Mouse (Mus musculus) layer of hippocampus, adult 2 months (tissue): Measurements from ENCODE around the gene Efcab14. TPM values are rescaled to one million over a fixed set of nuclear protein-coding genes. Genes with fewer than 3 reads are reported as not detected.

Experiments used
- DNase-seq, 2 experiments: peaks; one replicate each; pipeline ENCODE4 v3.0.0; 2022; ENCODE audit warnings: low spot score in 2 of 2
- H3K27ac ChIP-seq: fragments of 200-600 bp; 2 replicates; pipeline ENCODE4 v1.8.1; 2022
- H3K4me3 ChIP-seq: fragments of 200-600 bp; 2 replicates; pipeline ENCODE4 v1.8.1; 2022; ENCODE audit warnings: mild to moderate bottlenecking
- CTCF ChIP-seq: fragments of 200-600 bp; conservative IDR thresholded peaks from 2 replicates; pipeline ENCODE4 v1.8.1; 2022; ENCODE audit warnings: antibody characterized with exemption, mild to moderate bottlenecking, moderate library complexity
- total RNA-seq, 2 experiments: library from RNA; stranded (reverse); gene quantifications; 2 replicates each; pipeline ENCODE4 v1.2.3; 2021

Gene Efcab14
- total RNA-seq, 2 experiments from 2014 or later: 47.7 to 53.0 TPM

- Histone ChIP-seq H3K27ac (peak overlapping the region; percentile 84), H3K4me3 (peak overlapping the region; percentile 85)
- DNase-seq: no peak
- no peak for TF ChIP-seq CTCF
Observed at GRCm38 (mm10) chr4:115785511-115786034, 48.0 kb downstream of the Efcab14 start.

- Histone ChIP-seq H3K4me3 (no peak overlapping the region), H3K27ac (peak overlapping the region; percentile 66)
- no peak for DNase-seq
- TF ChIP-seq CTCF: no peak
Observed at GRCm38 (mm10) chr4:115790864-115791263, 53.3 kb downstream of the Efcab14 start.

- TF ChIP-seq CTCF: no peak
- H3K4me3 ChIP-seq: no peak overlapping the region
- peak overlapping the region; percentile 81 for H3K27ac ChIP-seq
- DNase-seq: no peak
Observed at GRCm38 (mm10) chr4:115795360-115795759, 57.8 kb downstream of the Efcab14 start.

- Histone ChIP-seq H3K4me3 (no peak overlapping the region), H3K27ac (no peak overlapping the region)
- no peak for DNase-seq
- TF ChIP-seq CTCF: no peak
Observed at GRCm38 (mm10) chr4:115799981-115800380, 62.4 kb downstream of the Efcab14 start.

GRCm38 (mm10) chr4:115812326-115812725 lies 74.8 kb downstream of the Efcab14 start:
- no peak for DNase-seq

GRCm38 (mm10) chr4:115815606-115816005 lies 78.1 kb downstream of the Efcab14 start:
- TF ChIP-seq CTCF: no peak
- no peak for DNase-seq
- no peak overlapping the region for H3K4me3 ChIP-seq
- H3K27ac ChIP-seq: no peak overlapping the region

More at GRCm38 (mm10) chr4:115812326-115812725, 74.8 kb downstream of the Efcab14 start:
- no peak for TF ChIP-seq CTCF
- Histone ChIP-seq H3K27ac (no peak overlapping the region), H3K4me3 (no peak overlapping the region)

- Histone ChIP-seq H3K4me3 (no peak overlapping the region), H3K27ac (no peak overlapping the region)
- no peak for DNase-seq
- TF ChIP-seq CTCF: no peak
Observed at GRCm38 (mm10) chr4:115820199-115820598, 82.7 kb downstream of the Efcab14 start.

- no peak for DNase-seq
- H3K27ac ChIP-seq: no peak overlapping the region
- no peak for TF ChIP-seq CTCF
- H3K4me3 ChIP-seq: no peak overlapping the region
Observed at GRCm38 (mm10) chr4:115820944-115821343, 83.4 kb downstream of the Efcab14 start.

- H3K27ac ChIP-seq: no peak overlapping the region
- no peak for TF ChIP-seq CTCF
- no peak for DNase-seq
- no peak overlapping the region for H3K4me3 ChIP-seq
Observed at GRCm38 (mm10) chr4:115821431-115821830, 83.9 kb downstream of the Efcab14 start.

- TF ChIP-seq CTCF: no peak
- H3K27ac ChIP-seq: no peak overlapping the region
- no peak for DNase-seq
- no peak overlapping the region for H3K4me3 ChIP-seq
Observed at GRCm38 (mm10) chr4:115821928-115822327, 84.4 kb downstream of the Efcab14 start.

- no peak overlapping the region for H3K27ac ChIP-seq
- no peak for DNase-seq
- no peak for TF ChIP-seq CTCF
- no peak overlapping the region for H3K4me3 ChIP-seq
Observed at GRCm38 (mm10) chr4:115824178-115824577, 86.6 kb downstream of the Efcab14 start.

GRCm38 (mm10) chr4:115825271-115825670 lies 87.7 kb downstream of the Efcab14 start:
- TF ChIP-seq CTCF: no peak
- no peak overlapping the region for H3K27ac ChIP-seq
- H3K4me3 ChIP-seq: no peak overlapping the region
- DNase-seq: no peak

Other genes with a start within 250 kb of the Efcab14 start
- not detected for gene Cyp4a14, start 241.6 kb upstream of the Efcab14 start, total RNA-seq
- gene Cyp4a10, start 219.5 kb upstream of the Efcab14 start, total RNA-seq: not detected
- gene Cyp4a31, start 174.1 kb upstream of the Efcab14 start, total RNA-seq: not detected
- gene Cyp4a32, start 136.8 kb upstream of the Efcab14 start, total RNA-seq: not detected
- under 1 TPM; 0.71 to 0.72 TPM for gene Cyp4b1, start 90.0 kb upstream of the Efcab14 start, total RNA-seq
- under 1 TPM in 1 of 2 experiments, not detected in 1; 0.49 TPM for gene Tex38, start 43.3 kb downstream of the Efcab14 start, total RNA-seq
- gene Atpaf1, start 47.1 kb downstream of the Efcab14 start, total RNA-seq: 10 to 100 TPM; 54.2 to 60.9 TPM
- 1 to 10 TPM; 4.8 to 5.0 TPM for gene Mob3c, start 90.3 kb downstream of the Efcab14 start, total RNA-seq
- gene Mknk1, start 101.5 kb downstream of the Efcab14 start, total RNA-seq: 10 to 100 TPM; 49.5 to 55.6 TPM
- gene Kncn, start 146.7 kb downstream of the Efcab14 start, total RNA-seq: under 1 TPM; 0.41 to 0.42 TPM
- gene 6430628N08Rik, start 152.9 kb downstream of the Efcab14 start, total RNA-seq: not detected
- not detected for gene Dmbx1, start 202.2 kb downstream of the Efcab14 start, total RNA-seq